Mouse (Mus musculus): ENCODE results near the gene Tbc1d22a. TPM values are rescaled to one million over a fixed set of nuclear protein-coding genes. Genes with fewer than 3 reads are reported as not detected.

Tbc1d22a gene
- polyA plus RNA-seq, 1 experiment, result 12.8 TPM

DNA sequence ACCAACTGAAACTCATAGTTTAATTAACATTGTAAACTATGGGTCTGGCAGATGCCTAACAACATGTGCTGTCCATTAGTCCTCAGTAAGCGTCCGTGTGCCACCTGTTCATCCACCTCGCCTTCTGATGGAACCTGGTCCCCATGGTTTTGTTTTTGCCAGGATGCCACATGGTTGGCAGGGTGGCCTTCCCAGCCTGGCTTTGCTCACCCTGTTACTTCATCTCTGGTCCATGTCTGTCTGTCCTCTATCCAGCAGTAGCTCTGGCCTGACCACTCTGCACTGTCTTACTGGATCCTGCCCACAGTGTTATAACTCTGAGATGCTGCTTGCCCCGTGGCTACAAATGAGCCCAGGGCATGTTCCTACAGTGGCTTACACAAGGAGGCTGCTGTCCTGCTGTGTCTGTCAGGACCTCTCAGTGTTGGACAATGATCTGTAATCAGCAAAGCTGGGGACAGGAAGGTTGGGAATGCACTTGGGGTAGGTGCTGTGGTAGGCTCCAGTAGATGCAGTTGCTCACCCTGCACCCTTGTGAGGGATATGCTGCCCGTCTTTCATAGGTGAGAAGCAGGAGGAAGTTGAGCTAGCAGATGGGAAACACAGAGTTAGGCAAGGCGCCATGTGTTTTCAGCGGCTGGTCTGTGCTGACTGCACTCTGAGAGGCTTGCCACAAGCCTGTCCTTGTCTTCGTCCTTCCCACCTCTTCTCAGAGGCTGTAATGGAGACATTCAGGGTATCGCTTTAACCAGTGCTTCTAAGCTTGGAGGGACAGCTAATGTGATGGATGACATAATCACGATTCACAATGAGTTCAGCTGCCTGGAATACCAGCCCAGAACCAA lies 148.3 kb downstream of the Tbc1d22a start:
- Histone ChIP-seq H3K4me1 (ENCODE audit: control insufficient read depth, insufficient read depth, low read length) (no peaks in the 10 kb centered on the region), H3K4me3 (ENCODE audit: insufficient read depth, low read length) (no peak overlapping the region), H3K27ac (ENCODE audit: insufficient read depth, low read length) (no peak overlapping the region)
- TF ChIP-seq CTCF (IDR thresholded peaks at IDR 0.05; ENCODE audit: borderline replicate concordance, insufficient read depth, low read length) (no peak), POLR2A (IDR thresholded peaks at IDR 0.05; ENCODE audit: low read depth, low read length) (no peak)

DNA sequence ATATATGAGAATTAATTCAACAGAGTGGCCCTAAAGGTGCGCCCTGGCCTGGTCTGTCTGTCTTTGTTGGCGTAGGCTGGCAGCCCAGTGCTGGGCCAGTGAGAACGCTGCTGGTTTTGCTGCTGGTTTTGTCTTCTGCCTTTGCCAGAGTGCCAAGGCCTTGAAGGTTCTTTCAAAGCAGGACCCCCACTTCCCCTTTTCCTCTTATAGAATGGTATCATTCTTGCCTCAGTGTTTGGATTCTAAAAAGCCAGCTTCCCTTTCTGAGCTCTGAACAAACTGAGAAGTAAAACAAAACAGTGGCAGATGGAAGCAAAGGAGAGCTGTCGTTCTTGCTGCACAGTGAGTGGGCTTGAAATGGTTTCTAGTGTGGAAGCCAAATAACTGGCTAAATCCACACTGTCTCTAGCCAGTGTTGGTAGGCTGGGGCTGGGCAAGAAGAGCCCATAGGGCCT lies 149.6 kb downstream of the Tbc1d22a start:
- Histone ChIP-seq H3K4me3 (ENCODE audit: insufficient read depth, low read length) (no peak overlapping the region), H3K4me1 (ENCODE audit: control insufficient read depth, insufficient read depth, low read length) (no peaks in the 10 kb centered on the region), H3K27ac (ENCODE audit: insufficient read depth, low read length) (no peak overlapping the region)
- no peak for TF ChIP-seq POLR2A (IDR thresholded peaks at IDR 0.05; ENCODE audit: low read depth, low read length)
- no peak for TF ChIP-seq CTCF (IDR thresholded peaks at IDR 0.05; ENCODE audit: borderline replicate concordance, insufficient read depth, low read length)

DNA sequence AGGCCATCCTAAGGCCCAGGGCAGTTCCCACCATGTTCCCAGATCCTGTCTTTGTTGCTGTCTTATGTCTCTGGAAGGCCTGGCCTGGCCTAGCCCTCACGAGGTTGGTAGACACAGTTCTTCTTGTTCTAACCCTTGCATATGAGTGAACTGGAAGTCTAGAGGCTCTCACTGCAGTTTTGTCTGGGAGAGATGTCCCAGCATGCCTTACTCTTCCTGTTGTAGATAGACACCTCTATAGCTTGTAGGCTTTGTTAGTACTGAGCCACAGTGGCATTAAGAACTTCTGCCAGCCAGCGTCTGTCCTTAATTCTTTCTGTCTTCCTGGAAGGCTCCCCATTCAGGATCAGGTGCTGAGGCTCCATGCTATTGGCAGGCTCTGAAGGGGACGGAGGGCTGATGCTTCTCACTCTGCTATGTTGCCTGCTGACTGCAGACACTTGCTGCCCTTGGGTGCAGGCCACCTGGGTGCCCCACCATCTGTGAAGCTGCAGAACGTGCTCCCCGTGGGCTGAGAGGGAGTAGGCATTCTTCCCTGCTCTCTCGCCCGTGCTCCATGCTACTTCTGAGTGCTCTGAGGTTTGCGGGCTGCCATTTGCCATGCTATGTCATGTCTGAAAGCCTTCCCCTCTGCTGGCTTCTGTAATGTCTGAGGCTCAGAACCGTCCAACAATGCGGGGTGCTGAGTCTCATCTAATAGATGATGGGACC lies 150.8 kb downstream of the Tbc1d22a start:
- Histone ChIP-seq H3K4me1 (ENCODE audit: control insufficient read depth, insufficient read depth, low read length) (no peaks in the 10 kb centered on the region), H3K27ac (ENCODE audit: insufficient read depth, low read length) (no peak overlapping the region), H3K4me3 (ENCODE audit: insufficient read depth, low read length) (no peak overlapping the region)
- TF ChIP-seq POLR2A (IDR thresholded peaks at IDR 0.05; ENCODE audit: low read depth, low read length) (no peak), CTCF (IDR thresholded peaks at IDR 0.05; ENCODE audit: borderline replicate concordance, insufficient read depth, low read length) (no peak)

DNA sequence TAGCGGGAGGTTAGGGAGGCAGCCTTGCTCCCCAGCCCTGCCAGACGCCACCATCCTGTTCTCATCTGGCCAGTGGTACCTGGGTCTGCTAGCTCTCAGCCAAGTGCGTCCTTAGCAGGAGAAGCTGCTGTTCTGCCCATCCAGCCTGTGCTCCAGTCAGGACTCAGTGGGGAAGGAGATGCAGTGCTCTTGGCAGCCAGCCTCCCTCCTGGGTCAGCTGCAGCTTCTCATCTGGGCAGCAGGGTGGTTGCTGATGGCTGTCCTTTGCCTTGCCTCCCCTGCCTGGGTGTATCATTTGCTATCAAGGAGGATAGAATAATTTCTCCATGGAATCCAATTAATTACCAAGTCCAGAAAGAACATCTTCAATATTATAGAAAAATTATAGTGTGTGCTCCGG lies 152.5 kb downstream of the Tbc1d22a start:
- no peak overlapping the region for H3K4me3 ChIP-seq (ENCODE audit: insufficient read depth, low read length)
- no peaks in the 10 kb centered on the region for H3K4me1 ChIP-seq (ENCODE audit: control insufficient read depth, insufficient read depth, low read length)
- TF ChIP-seq POLR2A (IDR thresholded peaks at IDR 0.05; ENCODE audit: low read depth, low read length) (no peak), CTCF (IDR thresholded peaks at IDR 0.05; ENCODE audit: borderline replicate concordance, insufficient read depth, low read length) (no peak)
- H3K27ac ChIP-seq (ENCODE audit: insufficient read depth, low read length), result no peak overlapping the region

DNA sequence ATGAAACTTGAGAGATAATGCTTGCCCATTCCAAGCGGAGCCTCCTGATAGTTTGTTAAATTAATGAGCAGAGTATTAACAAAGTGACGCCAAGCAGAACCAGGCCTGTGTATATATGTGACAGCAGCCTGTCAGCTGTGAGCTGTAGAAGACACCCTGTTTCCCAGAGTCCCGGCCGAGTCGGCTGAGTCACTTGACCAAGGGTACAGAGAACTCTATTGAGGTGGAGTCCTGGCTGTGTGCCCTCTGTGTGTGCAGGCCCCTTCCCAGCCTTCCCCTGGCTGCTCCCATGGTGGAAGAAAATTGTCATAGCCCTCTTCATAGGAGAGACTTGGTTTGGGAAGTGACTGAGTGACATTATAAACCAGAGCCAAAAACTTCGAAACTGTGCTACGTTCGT lies 153.0 kb downstream of the Tbc1d22a start:
- no peak overlapping the region for H3K27ac ChIP-seq (ENCODE audit: insufficient read depth, low read length)
- no peaks in the 10 kb centered on the region for H3K4me1 ChIP-seq (ENCODE audit: control insufficient read depth, insufficient read depth, low read length)
- TF ChIP-seq POLR2A (IDR thresholded peaks at IDR 0.05; ENCODE audit: low read depth, low read length) (no peak), CTCF (IDR thresholded peaks at IDR 0.05; ENCODE audit: borderline replicate concordance, insufficient read depth, low read length) (no peak)
- H3K4me3 ChIP-seq (ENCODE audit: insufficient read depth, low read length), result no peak overlapping the region

DNA sequence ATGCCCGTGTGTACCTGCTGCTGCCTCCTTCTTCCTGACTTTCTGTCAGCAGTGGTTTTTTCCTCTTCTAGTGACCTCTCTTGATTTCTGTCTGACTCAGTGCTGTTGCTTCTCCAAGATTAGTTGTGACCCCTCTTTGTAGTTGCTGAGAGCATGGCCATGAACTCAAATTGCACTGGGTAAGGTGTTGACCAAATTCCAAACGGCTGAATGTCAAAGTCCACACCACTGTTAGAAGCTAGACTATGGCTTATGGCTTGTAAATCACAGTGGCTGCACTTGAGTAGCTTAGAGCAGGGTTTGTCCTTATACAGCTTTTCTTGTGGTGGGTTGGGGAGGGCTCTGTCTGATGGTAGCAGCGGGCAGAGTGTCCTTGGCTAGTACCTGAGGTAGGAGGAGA lies 156.6 kb downstream of the Tbc1d22a start:
- Histone ChIP-seq H3K4me1 (ENCODE audit: control insufficient read depth, insufficient read depth, low read length) (no peaks in the 10 kb centered on the region), H3K4me3 (ENCODE audit: insufficient read depth, low read length) (no peak overlapping the region), H3K27ac (ENCODE audit: insufficient read depth, low read length) (no peak overlapping the region)
- no peak for TF ChIP-seq CTCF (IDR thresholded peaks at IDR 0.05; ENCODE audit: borderline replicate concordance, insufficient read depth, low read length)
- no peak for TF ChIP-seq POLR2A (IDR thresholded peaks at IDR 0.05; ENCODE audit: low read depth, low read length)

DNA sequence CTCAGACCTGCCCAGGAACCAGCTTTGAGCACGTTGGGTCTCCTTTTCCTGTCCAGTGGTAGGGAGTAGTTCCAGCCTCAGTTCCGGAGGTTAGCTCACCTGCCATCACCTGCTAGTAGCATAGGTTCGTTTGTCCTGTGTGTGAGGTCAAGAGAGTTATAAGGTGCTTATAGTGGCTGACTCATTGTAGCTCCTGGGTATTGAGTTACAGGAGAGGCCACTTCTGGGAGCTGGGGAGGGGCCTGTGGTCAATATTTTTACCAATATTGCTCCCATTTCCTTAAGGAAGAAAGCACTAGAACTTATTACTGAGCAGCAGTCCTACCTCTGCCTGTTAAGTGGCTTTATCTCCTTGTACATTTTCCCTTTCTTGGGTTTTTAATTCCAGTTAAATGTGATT lies 161.0 kb downstream of the Tbc1d22a start:
- TF ChIP-seq POLR2A (IDR thresholded peaks at IDR 0.05; ENCODE audit: low read depth, low read length) (no peak), CTCF (IDR thresholded peaks at IDR 0.05; ENCODE audit: borderline replicate concordance, insufficient read depth, low read length) (no peak)
- Histone ChIP-seq H3K4me3 (ENCODE audit: insufficient read depth, low read length) (no peak overlapping the region), H3K4me1 (ENCODE audit: control insufficient read depth, insufficient read depth, low read length) (no peaks in the 10 kb centered on the region), H3K27ac (ENCODE audit: insufficient read depth, low read length) (no peak overlapping the region)

DNA sequence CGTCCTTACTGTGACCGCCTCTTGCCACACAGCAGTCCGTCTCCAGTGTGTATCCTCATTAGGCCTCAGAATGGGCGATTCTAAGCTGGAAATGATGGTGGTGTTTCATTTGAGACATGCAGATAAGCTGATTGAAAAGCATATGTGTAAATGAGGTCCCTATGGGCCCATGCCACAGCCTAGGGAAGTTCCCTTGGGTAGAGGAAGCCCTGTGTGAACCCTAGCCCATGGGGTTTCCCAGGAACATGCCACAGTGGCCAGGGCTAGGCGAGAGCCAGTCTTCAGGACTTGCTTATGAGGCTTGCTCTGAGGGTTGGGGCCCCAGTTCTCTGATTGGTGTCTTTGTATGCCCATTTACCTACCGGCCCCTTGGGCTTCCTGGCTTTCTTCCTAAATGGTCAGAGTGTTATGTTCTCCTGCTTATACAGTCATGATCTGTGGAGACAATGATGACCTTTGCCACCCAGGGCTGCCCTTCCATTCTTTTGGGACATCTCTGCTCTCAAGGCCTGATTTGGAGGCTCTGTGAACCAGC lies 161.7 kb downstream of the Tbc1d22a start:
- TF ChIP-seq CTCF (IDR thresholded peaks at IDR 0.05; ENCODE audit: borderline replicate concordance, insufficient read depth, low read length), result no peak
- TF ChIP-seq POLR2A (IDR thresholded peaks at IDR 0.05; ENCODE audit: low read depth, low read length), result no peak
- Histone ChIP-seq H3K4me3 (ENCODE audit: insufficient read depth, low read length) (no peak overlapping the region), H3K27ac (ENCODE audit: insufficient read depth, low read length) (no peak overlapping the region), H3K4me1 (ENCODE audit: control insufficient read depth, insufficient read depth, low read length) (no peaks in the 10 kb centered on the region)

DNA sequence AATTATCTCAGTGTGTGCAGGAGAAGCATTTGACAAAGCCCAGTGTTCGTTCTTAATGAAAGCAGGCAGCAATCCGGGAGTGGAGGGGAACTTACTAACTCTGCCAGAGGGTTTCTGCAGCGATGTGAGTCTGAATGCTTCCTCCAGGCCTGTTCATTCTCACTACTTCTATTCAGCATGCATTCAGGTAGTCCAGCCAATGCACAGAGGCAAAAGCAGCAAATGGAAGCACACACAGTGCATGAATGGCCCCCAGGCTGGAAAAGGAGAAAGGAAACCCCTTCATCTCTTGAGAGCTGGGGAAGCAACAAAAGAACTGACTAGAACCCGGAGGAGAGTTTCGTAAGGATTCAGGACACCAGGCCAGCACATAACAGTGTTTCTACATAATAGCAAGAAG lies 169.0 kb downstream of the Tbc1d22a start:
- Histone ChIP-seq H3K4me3 (ENCODE audit: insufficient read depth, low read length) (no peak overlapping the region), H3K27ac (ENCODE audit: insufficient read depth, low read length) (no peak overlapping the region), H3K4me1 (ENCODE audit: control insufficient read depth, insufficient read depth, low read length) (no peaks in the 10 kb centered on the region)
- no peak for TF ChIP-seq POLR2A (IDR thresholded peaks at IDR 0.05; ENCODE audit: low read depth, low read length)

DNA sequence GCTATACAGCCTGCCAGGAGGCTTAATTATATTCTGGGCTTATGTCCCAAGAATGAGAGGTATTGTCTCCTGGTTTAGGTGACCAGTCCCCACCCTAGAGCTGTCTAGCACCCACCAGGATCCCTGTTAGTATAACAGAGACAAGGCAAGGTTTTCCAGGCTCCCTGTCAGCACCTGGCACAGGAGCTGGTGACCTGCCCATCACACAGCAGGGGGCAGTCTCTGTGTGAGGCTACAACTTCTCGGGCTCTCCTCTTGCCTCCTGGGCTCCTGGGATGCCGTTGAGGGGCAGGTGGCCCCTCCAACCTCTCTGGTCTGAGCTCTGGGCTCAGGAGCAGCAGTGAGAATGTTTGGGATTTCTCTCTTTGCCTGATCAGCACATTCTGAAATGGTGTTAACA lies 171.2 kb downstream of the Tbc1d22a start:
- TF ChIP-seq CTCF (IDR thresholded peaks at IDR 0.05; ENCODE audit: borderline replicate concordance, insufficient read depth, low read length) (no peak), POLR2A (IDR thresholded peaks at IDR 0.05; ENCODE audit: low read depth, low read length) (no peak)
- Histone ChIP-seq H3K4me1 (ENCODE audit: control insufficient read depth, insufficient read depth, low read length) (no peaks in the 10 kb centered on the region), H3K4me3 (ENCODE audit: insufficient read depth, low read length) (no peak overlapping the region), H3K27ac (ENCODE audit: insufficient read depth, low read length) (no peak overlapping the region)
